Mouse (Mus musculus): ENCODE results near the gene Plpp1. TPM values are rescaled to one million over a fixed set of nuclear protein-coding genes. Genes with fewer than 3 reads are reported as not detected.
A peak's percentile ranks its signal among the peaks of the same experiment; 100 is the strongest.

The Plpp1 gene
- total RNA-seq, 2 experiments from 2014 or later = 35.9 to 43.0 TPM

GRCm38 (mm10) chr13:112815996-112816395, 15.4 kb downstream of the Plpp1 start:
- no peak for DNase-seq

- no peak for DNase-seq
These were observed 17.5 kb downstream of the Plpp1 start for GRCm38 (mm10) chr13:112818125-112818524.

GRCm38 (mm10) chr13:112822413-112822812, 21.8 kb downstream of the Plpp1 start:
- no peak for DNase-seq

GRCm38 (mm10) chr13:112823236-112823910, 22.8 kb downstream of the Plpp1 start:
- no peak for DNase-seq

GRCm38 (mm10) chr13:112823911-112824648, 23.5 kb downstream of the Plpp1 start:
- peak; percentile 32 for DNase-seq

DNA sequence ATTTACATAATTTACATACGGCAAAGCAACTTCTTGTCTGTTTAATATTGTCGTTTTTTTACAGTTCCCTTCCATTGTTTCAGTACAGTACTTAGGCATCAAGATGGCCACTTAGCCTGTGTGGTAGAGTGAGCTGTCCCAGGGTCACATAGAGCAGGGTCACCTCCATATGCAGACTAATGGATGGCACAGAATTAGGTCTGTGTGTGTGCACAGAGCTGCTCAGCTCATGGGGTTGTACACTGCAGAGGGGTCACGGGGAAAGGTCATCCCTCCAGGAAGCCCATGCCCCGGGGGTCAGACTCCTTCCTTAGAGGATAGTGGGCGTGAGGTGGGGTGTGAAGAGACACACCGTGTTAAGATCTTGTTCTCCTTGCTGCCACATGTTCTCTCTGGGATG, 24.9 kb downstream of the Plpp1 start:
- DNase-seq = no peak

- no peak for DNase-seq
These were observed 29.0 kb downstream of the Plpp1 start for GRCm38 (mm10) chr13:112829619-112830018.

DNA sequence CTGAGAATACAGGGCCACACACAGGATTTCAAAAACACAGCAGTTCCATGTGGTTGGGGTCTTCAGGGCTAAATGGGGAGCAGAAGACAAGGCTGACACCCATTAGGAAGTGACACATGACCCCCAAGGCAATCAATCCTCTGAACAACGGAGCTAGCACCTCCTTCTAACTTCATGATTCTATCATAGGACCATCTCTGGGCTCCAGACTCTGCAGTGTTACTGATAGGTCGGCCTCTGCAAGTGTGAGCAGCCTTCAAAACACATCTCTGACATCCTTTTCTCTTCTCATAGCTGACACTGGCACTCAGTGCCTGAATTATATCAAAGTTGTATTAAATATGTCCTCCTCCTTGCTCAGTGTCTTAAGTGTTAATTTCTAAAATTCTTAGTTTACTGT, 32.0 kb downstream of the Plpp1 start:
- DNase-seq = no peak

- no peak for DNase-seq
These were observed 32.8 kb downstream of the Plpp1 start for GRCm38 (mm10) chr13:112833253-112833894.

DNA sequence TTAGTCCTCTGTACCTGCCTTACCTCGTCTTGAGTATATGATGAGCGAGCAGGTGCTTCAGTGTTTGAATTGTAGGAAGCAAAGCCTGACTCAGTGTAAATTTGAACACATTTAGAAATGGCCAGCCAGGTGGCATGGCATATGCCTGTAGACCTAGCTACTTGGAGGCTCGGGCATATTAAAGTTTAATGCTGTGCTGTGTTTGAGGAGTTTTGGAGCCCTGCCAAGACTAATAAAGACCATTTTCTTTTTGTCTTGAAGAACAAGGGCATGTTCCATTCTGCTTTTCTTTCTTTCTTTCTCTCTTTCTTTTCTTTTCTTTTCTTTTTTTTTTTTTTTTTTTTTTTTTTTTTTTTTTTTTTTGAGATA, 33.3 kb downstream of the Plpp1 start:
- no peak for DNase-seq

DNA sequence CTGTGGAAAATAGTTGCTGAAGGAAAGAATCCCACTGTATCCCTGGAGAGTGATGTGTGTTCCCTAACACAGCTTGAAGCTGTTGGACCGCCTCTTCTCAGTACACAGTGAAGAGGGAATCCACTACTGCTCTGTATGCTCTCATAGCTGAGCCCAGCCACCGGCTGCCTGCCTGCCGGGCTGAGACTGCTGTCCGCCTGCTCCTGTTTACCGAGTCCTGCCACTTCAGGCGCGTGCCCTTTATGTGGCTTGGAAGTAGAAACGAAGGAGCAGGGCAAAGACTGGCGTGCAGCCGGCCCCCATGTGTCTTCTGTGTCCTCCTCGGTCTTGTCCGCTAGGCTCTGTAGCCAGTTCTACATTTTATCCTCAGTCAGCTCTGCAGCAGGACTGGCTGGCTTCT, 34.5 kb downstream of the Plpp1 start:
- DNase-seq = peak; percentile 64

DNA sequence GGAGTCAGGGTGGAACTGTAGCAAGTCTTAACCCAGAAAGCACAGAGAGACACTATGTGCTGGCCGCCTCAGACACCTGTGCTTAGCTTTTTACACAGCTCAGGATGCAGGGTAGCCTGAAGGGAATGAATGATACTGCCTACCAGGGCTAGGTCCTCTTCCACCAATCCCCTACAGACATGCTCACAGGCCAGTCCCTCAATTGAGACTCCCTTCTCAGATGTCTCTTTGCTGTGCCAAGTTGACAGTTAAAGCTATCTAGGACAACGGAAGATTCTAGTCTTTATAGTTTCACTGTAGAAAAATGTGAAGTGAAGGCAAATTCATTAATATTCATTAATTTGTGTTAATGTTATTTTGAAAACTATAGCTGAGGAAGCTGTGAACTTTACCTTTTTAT, 36.4 kb downstream of the Plpp1 start:
- DNase-seq = no peak

- no peak for DNase-seq
These were observed 37.1 kb downstream of the Plpp1 start for GRCm38 (mm10) chr13:112837621-112838155.

DNA sequence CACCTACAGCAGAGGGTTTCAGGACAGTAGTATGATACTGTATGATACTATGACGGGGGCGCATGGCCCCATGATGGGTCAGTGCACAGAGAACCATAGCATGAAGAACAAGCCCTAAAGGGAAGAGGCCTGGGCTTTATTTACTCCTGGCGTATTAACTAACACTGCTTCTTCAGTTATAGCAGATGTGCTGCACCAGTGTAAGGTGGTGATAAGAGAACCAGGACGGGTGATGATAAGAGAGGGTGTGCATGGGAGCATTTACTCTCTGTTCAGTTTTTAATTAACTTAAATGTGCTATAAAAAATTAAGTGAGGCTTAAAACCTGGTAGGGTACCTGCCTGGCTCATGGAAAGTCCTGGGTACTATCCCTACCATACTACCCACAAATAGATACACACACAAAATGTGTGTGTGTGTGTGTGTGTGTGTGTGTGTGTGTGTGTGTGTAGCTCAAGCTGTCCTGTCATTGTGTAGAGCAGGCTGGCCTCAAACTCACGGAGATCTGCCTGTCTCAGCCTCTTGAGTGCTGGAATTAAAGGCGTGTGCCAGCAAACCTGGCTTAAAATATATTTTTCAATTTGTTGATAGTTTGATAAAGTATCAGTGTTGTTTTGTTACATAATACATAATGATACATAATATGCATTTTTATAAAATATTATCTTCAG, 38.1 kb downstream of the Plpp1 start:
- DNase-seq = no peak

GRCm38 (mm10) chr13:112840241-112841087, 39.9 kb downstream of the Plpp1 start:
- no peak for DNase-seq

DNA sequence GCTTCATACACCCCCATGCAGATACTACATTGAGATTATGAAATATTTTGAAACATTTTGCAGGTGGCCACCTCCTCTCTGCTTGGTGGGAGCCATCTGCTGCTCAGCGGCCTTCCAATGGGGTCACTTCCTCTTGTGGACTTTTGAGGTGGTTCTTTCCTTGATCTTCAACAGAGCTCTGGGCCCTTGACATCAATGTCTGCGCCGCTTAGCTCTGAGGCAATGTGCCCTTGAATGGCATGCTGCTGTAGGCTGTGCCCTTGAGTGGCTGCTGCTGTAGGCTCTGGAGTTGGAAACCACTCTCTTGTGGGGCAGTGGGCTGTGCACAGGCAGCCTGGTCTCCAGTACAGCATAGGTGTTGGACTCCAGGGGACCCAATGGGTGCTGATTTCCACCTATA, 45.3 kb downstream of the Plpp1 start:
- no peak for DNase-seq

DNA sequence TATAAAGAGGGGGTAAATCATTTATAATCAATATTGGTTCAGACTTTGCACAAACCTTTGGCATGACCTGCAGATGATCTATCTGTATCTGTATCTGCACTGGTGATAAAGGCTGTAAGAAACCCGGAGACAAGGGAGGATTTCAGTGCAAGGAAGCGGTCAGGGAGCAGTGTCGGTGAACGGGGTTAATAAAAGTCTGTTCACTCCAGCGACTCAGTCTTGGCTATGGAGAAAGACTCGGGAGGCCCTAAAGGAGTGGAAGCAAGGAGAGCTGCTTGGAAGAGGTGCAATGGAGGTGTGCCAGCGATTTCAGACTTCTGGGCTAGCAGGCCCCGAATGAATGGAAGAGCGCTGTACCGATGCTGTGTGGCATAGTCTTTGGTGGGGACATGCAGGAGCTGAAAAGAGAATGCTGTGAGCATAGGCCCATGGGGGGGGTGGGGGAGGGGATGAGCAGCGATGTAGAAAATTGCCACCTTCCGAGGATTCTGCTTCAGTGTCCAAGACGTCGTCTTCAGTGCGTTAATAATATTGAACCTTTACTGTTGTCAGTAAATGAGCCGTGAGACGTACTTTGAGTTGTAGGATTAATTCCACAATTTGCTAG, 53.2 kb downstream of the Plpp1 start:
- no peak for DNase-seq

- DNase-seq = no peak
These were observed 53.8 kb downstream of the Plpp1 start for GRCm38 (mm10) chr13:112854402-112854801.

GRCm38 (mm10) chr13:112857921-112858320, 57.3 kb downstream of the Plpp1 start:
- no peak for DNase-seq

- no peak for DNase-seq
These were observed 59.1 kb downstream of the Plpp1 start for GRCm38 (mm10) chr13:112859574-112860134.

DNA sequence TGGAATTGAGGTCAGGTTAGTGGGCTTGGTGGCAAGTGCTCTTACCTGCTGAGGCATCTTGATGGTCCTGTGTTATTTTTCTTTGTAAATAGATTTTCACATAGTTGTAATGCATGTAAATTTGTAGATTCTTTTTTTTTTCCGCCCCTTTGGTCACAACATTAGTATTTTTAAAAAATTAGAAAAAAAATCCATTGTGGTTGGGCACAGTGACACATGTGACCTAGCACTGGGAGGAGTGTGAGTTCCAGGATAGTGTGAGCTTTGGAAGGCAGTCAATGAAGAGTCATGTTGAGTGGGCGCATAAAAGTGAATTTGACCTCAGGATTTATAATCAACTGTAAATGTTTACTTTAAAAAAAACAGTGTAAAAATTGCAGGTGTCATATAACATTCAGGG, 59.8 kb downstream of the Plpp1 start:
- DNase-seq = no peak
